Mouse (Mus musculus): ENCODE measurements around the gene Slc38a5.

Gene Slc38a5

DNA sequence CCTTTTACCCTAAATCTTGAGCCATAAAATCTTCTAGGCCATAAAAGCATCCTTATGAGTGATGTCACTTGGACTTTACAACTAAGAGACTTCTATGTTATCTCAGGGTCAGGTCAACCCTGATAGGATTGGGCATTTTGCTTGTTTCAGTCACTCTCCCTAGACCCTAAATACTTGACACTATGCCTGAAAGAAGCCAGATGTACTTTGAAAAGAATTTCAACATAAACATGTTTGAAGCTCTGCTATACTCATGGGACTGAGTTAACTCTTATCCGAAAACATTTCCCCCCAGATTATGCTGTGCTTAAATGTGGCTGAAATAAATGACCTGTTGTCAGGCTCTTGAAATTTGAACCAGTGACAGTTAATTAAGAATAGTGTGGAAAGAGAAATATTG is 38.4 kb downstream of the Slc38a5 start:
- DNase-seq (ENCODE audit: low spot score in 2 of 2) = no peak

- DNase-seq (ENCODE audit: low spot score in 2 of 2) = peak; percentile 25 to 37
Observed at GRCm38 (mm10) chrX:8314905-8315304, 44.0 kb downstream of the Slc38a5 start.

DNA sequence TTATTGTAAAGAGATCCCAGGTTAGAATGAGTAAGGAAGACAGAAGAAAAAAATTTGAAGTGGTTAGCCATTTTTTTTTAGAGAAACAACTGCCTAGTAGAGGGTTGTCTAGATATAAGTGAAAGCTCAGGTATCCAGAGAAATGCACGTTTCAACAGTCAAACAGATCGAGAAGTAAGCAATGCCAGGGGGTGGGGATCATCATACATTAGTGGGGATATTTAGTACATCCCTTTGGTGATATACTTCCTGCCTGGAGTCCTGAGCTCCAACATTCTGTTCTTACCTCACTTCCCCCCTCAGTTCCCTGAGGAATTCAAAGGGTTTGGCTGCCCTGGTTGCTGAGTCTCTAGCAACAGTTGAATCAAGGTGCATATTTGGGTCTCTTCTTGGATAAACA is 56.2 kb downstream of the Slc38a5 start, which contains the start of gene Ssxb10:
TSS of gene Ssxb10 (plus strand) at position 301 of the 400 bp plus-strand sequence.
- DNase-seq (ENCODE audit: low spot score in 2 of 2) = no peak

Measured in urinary bladder, adult 18-20 months (tissue).